Mouse (Mus musculus): Measurements from ENCODE around the gene Gli2. TPM values are rescaled to one million over a fixed set of nuclear protein-coding genes. Genes with fewer than 3 reads are reported as not detected.

Gene Gli2
- total RNA-seq, 2 experiments from 2014 or later = 3.4 TPM

GRCm38 (mm10) chr1:119022311-119022710, 31.1 kb downstream of the Gli2 start:
- intact Hi-C loops (cut with DNase I) = loop anchor here (5.0 kb wide), 1 partner anchor 220 kb away; no protein-coding TSS in a partner anchor
- TF ChIP-seq CTCF (IDR thresholded peaks at IDR 0.05) = no peak
- no peak for DNase-seq (ENCODE audit: extremely low spot score in 1 of 2, low spot score in 2 of 2)
- H3K4me3 ChIP-seq = no peak overlapping the region
- no peak overlapping the region for H3K27ac ChIP-seq

DNA sequence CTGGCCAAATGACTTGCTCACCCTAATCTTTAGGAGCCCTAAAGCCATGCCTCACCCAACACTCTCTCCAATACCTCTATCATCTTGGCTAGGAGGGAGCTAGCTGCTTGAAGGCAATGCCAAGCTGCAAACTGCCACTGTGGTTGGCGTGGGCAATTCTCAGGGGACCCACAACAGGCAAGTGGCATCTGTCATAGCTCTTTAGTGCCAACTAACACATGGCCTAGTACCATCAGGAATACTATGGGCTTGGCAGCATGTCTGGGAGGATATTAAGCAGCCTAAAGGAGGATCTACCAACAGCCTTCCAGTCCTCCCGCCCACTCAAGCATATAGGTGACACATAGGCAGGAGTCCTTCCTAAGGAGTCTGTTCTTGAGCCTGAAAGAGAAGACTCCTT, 33.3 kb downstream of the Gli2 start:
- no peak overlapping the region for H3K4me3 ChIP-seq
- DNase-seq (ENCODE audit: extremely low spot score in 1 of 2, low spot score in 2 of 2) = no peak
- no peak for TF ChIP-seq CTCF (IDR thresholded peaks at IDR 0.05)
- no peak overlapping the region for H3K27ac ChIP-seq
- intact Hi-C loops (cut with DNase I) = loop anchor here (5.0 kb wide), 1 partner anchor 218 kb away; no protein-coding TSS in a partner anchor

DNA sequence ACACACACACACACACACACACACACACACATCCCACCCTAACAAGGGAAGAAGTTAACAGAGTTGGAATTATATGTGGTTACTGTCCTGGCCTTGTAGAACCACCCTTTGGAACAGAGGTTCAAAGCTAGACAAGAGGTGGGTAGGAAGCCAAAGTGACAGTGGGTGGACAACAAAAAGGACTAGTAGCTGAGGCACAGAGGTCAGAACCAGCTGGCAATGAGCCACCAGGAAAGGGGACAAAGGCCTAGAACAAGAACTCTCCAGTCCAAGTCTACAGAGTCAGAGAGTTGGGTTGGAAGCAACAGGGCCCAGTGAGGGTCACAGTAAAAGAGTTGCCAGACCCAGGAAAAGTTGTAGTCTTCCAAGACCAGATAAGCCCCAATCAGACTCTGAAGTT, 34.4 kb downstream of the Gli2 start:
- TF ChIP-seq CTCF (IDR thresholded peaks at IDR 0.05) = no peak
- H3K27ac ChIP-seq = no peak overlapping the region
- no peak overlapping the region for H3K4me3 ChIP-seq
- no peak for DNase-seq (ENCODE audit: extremely low spot score in 1 of 2, low spot score in 2 of 2)
- intact Hi-C loops (cut with DNase I) = no loop called here

DNA sequence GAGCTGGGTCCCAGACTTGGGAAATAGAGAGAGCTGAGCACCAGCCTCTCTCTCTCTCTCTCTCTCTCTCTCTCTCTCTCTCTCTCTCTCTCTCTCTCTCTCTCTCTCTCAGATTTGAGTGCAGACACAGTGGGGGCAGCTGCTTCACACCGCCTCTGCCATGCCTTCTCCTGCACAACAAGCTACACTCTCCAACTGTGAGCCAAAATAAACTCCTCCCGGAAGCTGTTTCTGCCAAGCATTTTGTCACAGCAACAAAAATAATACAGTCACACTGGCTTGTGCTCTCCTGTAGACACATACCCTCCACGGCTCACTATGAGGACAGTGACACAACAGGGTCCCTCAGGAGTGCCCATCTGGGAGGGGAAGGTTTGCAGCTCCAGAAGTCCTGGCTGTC, 36.6 kb downstream of the Gli2 start:
- no peak for DNase-seq (ENCODE audit: extremely low spot score in 1 of 2, low spot score in 2 of 2)
- no peak overlapping the region for H3K27ac ChIP-seq

GRCm38 (mm10) chr1:119015108-119015507, 38.3 kb downstream of the Gli2 start:
- Histone ChIP-seq H3K4me3 (no peak overlapping the region), H3K27ac (no peak overlapping the region)
- no peak for DNase-seq (ENCODE audit: extremely low spot score in 1 of 2, low spot score in 2 of 2)
- intact Hi-C loops (cut with DNase I) = no loop called here
- no peak for TF ChIP-seq CTCF (IDR thresholded peaks at IDR 0.05)

More for the DNA sequence above, 36.6 kb downstream of the Gli2 start:
- no peak for TF ChIP-seq CTCF (IDR thresholded peaks at IDR 0.05)
- intact Hi-C loops (cut with DNase I) = no loop called here
- no peak overlapping the region for H3K4me3 ChIP-seq

GRCm38 (mm10) chr1:119008949-119009348, 44.5 kb downstream of the Gli2 start:
- no peak overlapping the region for H3K27ac ChIP-seq
- DNase-seq (ENCODE audit: extremely low spot score in 1 of 2, low spot score in 2 of 2) = no peak
- intact Hi-C loops (cut with DNase I) = no loop called here
- no peak overlapping the region for H3K4me3 ChIP-seq
- TF ChIP-seq CTCF (IDR thresholded peaks at IDR 0.05) = no peak

DNA sequence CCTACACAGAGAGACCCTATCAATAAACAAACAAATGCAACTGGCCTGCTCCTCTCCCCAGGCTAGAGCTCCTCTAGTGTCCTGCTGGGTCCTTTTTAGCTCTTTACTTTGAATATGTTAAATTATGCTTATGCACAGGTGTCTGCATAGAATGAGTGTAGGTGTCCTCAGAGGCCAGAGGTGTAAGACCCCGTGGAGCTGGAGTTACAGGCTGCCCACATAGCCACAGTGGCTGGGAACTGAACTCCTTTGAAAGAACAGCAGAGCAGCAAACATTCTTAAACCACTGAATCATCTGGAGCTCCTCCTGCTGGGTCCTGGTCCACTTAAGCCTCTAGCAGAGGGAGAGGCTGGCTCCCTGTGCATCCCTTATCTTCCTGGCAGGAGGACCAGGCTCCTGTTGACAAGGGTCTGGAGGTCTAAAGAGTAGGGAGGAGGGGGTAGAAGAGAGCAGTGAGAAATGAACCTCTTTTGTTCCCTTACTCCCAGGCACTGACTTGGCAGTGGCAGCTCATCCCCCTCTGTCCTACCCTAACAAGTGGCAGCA, 49.5 kb downstream of the Gli2 start:
- Histone ChIP-seq H3K4me3 (no peak overlapping the region), H3K27ac (no peak overlapping the region)
- TF ChIP-seq CTCF (IDR thresholded peaks at IDR 0.05) = no peak
- no peak for DNase-seq (ENCODE audit: extremely low spot score in 1 of 2, low spot score in 2 of 2)
- intact Hi-C loops (cut with DNase I) = no loop called here

DNA sequence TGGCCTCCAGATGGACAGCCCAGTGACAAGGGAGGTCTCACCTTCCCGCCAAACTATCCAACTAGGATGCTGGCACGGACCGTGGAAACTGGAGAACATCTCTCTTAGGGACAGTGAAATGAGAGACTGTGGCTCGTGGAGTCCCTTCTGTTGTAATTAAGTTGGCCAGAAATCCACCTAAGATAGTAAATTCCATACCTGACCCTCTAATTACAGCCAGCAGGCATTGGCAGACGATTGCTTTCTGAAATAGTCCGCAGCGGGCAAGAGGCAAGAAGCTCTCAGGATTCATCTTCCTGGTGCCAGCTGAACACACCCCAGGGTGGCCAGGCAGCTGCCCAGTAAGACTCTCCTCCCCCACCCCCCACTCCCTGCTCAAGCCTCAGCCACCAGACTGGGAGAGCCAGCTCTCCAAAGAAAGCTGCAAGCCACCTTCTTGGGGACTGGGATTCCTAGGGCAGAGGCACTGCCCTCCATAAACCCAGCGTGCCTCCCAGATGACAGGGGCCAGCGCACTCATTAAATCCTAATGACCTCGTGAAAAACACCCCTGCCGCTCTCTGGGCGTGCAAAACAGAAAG, 51.9 kb downstream of the Gli2 start:
- H3K4me3 ChIP-seq = no peak overlapping the region
- H3K27ac ChIP-seq = no peak overlapping the region
- TF ChIP-seq CTCF (IDR thresholded peaks at IDR 0.05) = no peak
- intact Hi-C loops (cut with DNase I) = no loop called here
- no peak for DNase-seq (ENCODE audit: extremely low spot score in 1 of 2, low spot score in 2 of 2)

GRCm38 (mm10) chr1:118994482-118995105, 58.8 kb downstream of the Gli2 start:
- no peak for DNase-seq (ENCODE audit: extremely low spot score in 1 of 2, low spot score in 2 of 2)
- no peak overlapping the region for H3K27ac ChIP-seq
- TF ChIP-seq CTCF (IDR thresholded peaks at IDR 0.05) = no peak
- intact Hi-C loops (cut with DNase I) = no loop called here
- H3K4me3 ChIP-seq = no peak overlapping the region

- no peak for TF ChIP-seq CTCF (IDR thresholded peaks at IDR 0.05)
- Histone ChIP-seq H3K27ac (no peak overlapping the region), H3K4me3 (no peak overlapping the region)
- no peak for DNase-seq (ENCODE audit: extremely low spot score in 1 of 2, low spot score in 2 of 2)
- intact Hi-C loops (cut with DNase I) = no loop called here
Observed at GRCm38 (mm10) chr1:118993775-118994174, 59.6 kb downstream of the Gli2 start.

DNA sequence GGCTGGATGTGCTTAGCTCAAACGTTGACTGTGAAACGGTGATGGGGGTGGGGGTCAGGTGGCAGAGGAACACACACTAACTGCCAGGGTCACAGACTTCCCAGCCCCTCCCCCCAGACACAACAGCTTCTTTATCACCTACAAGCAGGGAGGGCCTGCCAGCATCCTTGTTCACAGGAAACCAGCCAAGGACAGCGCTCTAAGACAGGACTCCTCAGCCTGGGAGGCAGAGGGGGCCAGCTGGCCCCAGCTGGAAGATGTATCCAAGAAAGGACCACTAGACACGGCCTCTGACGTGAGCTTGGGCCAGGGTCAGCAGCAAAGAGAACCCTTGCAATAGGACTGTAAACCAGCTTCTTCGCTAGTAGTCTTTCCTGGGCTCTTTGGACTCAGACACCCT, 65.1 kb downstream of the Gli2 start:
- intact Hi-C loops (cut with DNase I) = no loop called here

GRCm38 (mm10) chr1:118987538-118987937, 65.9 kb downstream of the Gli2 start:
- Histone ChIP-seq H3K4me3 (no peak overlapping the region), H3K27ac (no peak overlapping the region)
- TF ChIP-seq CTCF (IDR thresholded peaks at IDR 0.05) = no peak
- no peak for DNase-seq (ENCODE audit: extremely low spot score in 1 of 2, low spot score in 2 of 2)
- intact Hi-C loops (cut with DNase I) = no loop called here

More for the DNA sequence above, 65.1 kb downstream of the Gli2 start:
- H3K27ac ChIP-seq = no peak overlapping the region
- H3K4me3 ChIP-seq = no peak overlapping the region
- TF ChIP-seq CTCF (IDR thresholded peaks at IDR 0.05) = no peak
- no peak for DNase-seq (ENCODE audit: extremely low spot score in 1 of 2, low spot score in 2 of 2)

GRCm38 (mm10) chr1:118983389-118983788, 70.0 kb downstream of the Gli2 start:
- H3K4me3 ChIP-seq = no peak overlapping the region
- no peak for TF ChIP-seq CTCF (IDR thresholded peaks at IDR 0.05)
- no peak for DNase-seq (ENCODE audit: extremely low spot score in 1 of 2, low spot score in 2 of 2)
- intact Hi-C loops (cut with DNase I) = loop anchor here (5.0 kb wide), 1 partner anchor 69 kb away; the partner anchor contains the start of gene Gli2
- no peak overlapping the region for H3K27ac ChIP-seq

Measured in left cerebral cortex, adult 2 months (tissue).